Comparison of ENCODE assay signal across 15 mouse cellular contexts in the genomic region with DNA sequence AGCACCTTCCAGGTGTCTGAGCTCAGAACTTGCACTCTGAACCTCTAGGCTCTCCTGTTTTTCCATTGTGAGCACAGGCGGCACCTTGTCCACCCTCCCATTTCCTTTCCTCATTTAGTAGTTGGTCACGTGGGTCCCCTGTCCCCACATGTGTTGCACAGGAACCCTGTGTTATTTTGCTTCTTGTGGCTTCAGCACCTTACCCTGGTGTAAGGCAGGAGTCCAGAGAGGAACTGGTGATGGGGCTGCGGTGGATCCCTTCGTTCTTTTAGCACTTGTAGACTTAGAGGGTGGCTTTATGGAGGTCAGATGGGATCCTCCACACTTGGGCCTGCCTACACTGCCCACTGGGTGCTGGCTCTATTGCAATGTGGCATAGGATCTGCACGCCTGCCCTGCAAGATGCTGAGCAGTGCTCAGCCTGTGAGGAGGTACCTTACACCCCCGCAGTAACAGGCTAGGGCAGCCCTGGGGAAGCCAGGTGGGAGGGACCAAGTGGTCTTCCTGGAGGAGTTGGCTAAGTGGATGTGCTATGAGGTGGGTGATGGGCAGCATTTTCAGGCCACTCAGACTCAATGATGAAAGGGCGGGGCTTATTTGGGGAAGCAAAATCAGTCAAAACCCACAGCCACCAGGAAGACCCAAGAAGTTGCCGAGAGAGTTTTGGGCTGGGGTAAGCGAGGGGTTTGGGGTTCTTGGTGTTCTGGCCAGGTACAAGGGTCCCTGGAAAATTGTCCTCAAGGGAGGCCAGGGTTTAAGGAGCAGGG. TPM values are rescaled to one million over a fixed set of nuclear protein-coding genes. Genes with fewer than 3 reads are reported as not detected.
DNase-seq lines count a peak whose midpoint lies in the region; ATAC-seq and TF ChIP-seq lines count a peak whose summit lies in the region.
"Had no signal": no experiment of that assay in that cellular context is flagged by ENCODE, and none has a peak within 500 bp of the region (broad histone marks: within the 10 kb centered on the region; RNA-seq: fewer than 3 reads in every experiment).

No protein-coding gene starts in this region.

- no peak overlapping the region for H3K9ac ChIP-seq in heart, adult 2 months (ENCODE audit: low read depth, low read length)
- peak overlapping the region; percentile 28 for H3K9ac ChIP-seq in liver, embryonic 15.5 days
- H3K9ac ChIP-seq: heart, embryonic 15.5 days; limb, embryonic 13.5 days had no signal

- TF ChIP-seq EP300 in heart, adult 2 months (IDR thresholded peaks at IDR 0.05; ENCODE audit: insufficient read depth, low read depth, low read length), result no peak

- H3K79me2 ChIP-seq in heart, adult 2 months (replicated peaks; ENCODE audit: control insufficient read depth, insufficient read depth, low read length), result no peaks in the 10 kb centered on the region

- peak overlapping the region; percentile 51 for H3K4me2 ChIP-seq in liver, embryonic 15.5 days
- H3K4me2 ChIP-seq: limb, embryonic 13.5 days had no signal

- no peak overlapping the region for H3K4me3 ChIP-seq in heart, adult 2 months
- peak overlapping the region; percentile 40 for H3K4me3 ChIP-seq in liver, embryonic 15.5 days (replicated peaks)
- H3K4me3 ChIP-seq in small intestine, adult 2 months (ENCODE audit: low read depth, low read length), result peak overlapping the region; percentile 51
- H3K4me3 ChIP-seq: heart, embryonic 15.5 days; limb, embryonic 13.5 days had no signal

- peak overlapping the region; percentile 7 for H3K27ac ChIP-seq in heart, adult 2 months
- peak overlapping the region; percentile 69 for H3K27ac ChIP-seq in liver, embryonic 15.5 days (replicated peaks)
- peak overlapping the region; percentile 61 for H3K27ac ChIP-seq in small intestine, adult 2 months (ENCODE audit: insufficient read depth, low read depth, low read length)
- H3K27ac ChIP-seq: heart, embryonic 15.5 days; limb, embryonic 13.5 days had no signal

- TF ChIP-seq CTCF in heart, adult 2 months (IDR thresholded peaks at IDR 0.05), result no peak
- no peak for TF ChIP-seq CTCF in small intestine, adult 2 months (IDR thresholded peaks at IDR 0.05; ENCODE audit: extremely low read depth, insufficient read length, insufficient replicate concordance, low read depth, low read length)

- H3K36me3 ChIP-seq in heart, adult 2 months (ENCODE audit: control insufficient read depth, insufficient read depth, low read length), result no peaks in the 10 kb centered on the region
- peaks cover 17% of the 10 kb centered on the region; the same call in 1 of the 2 replicates for H3K36me3 ChIP-seq in liver, embryonic 15.5 days (replicated peaks)
- H3K36me3 ChIP-seq in small intestine, adult 2 months (ENCODE audit: control insufficient read depth, insufficient read depth, low read length), result peaks cover 1% of the 10 kb centered on the region; the same call in 1 of the 2 replicates
- H3K36me3 ChIP-seq: heart, embryonic 15.5 days; limb, embryonic 13.5 days had no signal

- H3K27me3 ChIP-seq in heart, adult 2 months (ENCODE audit: control insufficient read depth, insufficient read depth, low read length), result no peaks in the 10 kb centered on the region
- no peaks in the 10 kb centered on the region for H3K27me3 ChIP-seq in liver, embryonic 15.5 days
- H3K27me3 ChIP-seq in small intestine, adult 2 months (ENCODE audit: control insufficient read depth, insufficient read depth, low read length), result no peaks in the 10 kb centered on the region
- H3K27me3 ChIP-seq: heart, embryonic 15.5 days; limb, embryonic 13.5 days had no signal

- 75% methylated on average over 9 of the region's 9 CpGs for WGBS in heart, adult 2 months
- WGBS in liver, embryonic 15.5 days (ENCODE audit: insufficient replicate concordance), result 32% methylated on average over 9 of the region's 9 CpGs
- WGBS in small intestine, adult 2 months, result 77% methylated on average over 9 of the region's 9 CpGs

- TF ChIP-seq POLR2A in heart, adult 2 months (IDR thresholded peaks at IDR 0.05; ENCODE audit: insufficient read depth, low read depth, low read length), result 0 out of 2 replicates have a peak, but pooled peaks have one; percentile 35
- TF ChIP-seq POLR2A in small intestine, adult 2 months (IDR thresholded peaks at IDR 0.05; ENCODE audit: low read depth, low read length), result no peak

- intact Hi-C loops in heart, adult 2 months (cut with DNase I), result no loop called here
- intact Hi-C loops in heart, postnatal 25 days (cut with DNase I), result no loop called here

- DNase-seq in heart, adult 2 months, result peak in 1 of 2 experiments; percentile 59
- no peak for DNase-seq in heart, postnatal 25 days (ENCODE audit: low spot score)
- peak; percentile 89 for DNase-seq in MEL-GATA-1-ER (ENCODE audit: extremely low read depth, low read depth)
- no peak for DNase-seq in frontal cortex, adult 2 months (ENCODE audit: extremely low spot score in 1 of 2, low spot score in 1 of 2)
- no peak for DNase-seq in cerebellum, adult 9-11 months
- no peak for DNase-seq in frontal cortex, postnatal 36 days (ENCODE audit: low spot score in 2 of 2)
- DNase-seq: adrenal gland, adult 8-10 months; cerebellum, postnatal 36 days; kidney, adult 18-20 months; right cerebral cortex, postnatal 14 days had no signal

- ATAC-seq in liver, embryonic 15.5 days (ENCODE audit: insufficient read depth), result no peak
- ATAC-seq: forebrain, embryonic 16.5 days had no signal

- no peaks in the 10 kb centered on the region for H3K9me3 ChIP-seq in liver, embryonic 15.5 days (replicated peaks)
- H3K9me3 ChIP-seq: heart, embryonic 15.5 days; limb, embryonic 13.5 days had no signal

- peaks cover 2% of the 10 kb centered on the region; the same call in 1 of the 2 replicates for H3K4me1 ChIP-seq in heart, adult 2 months (ENCODE audit: control insufficient read depth, insufficient read depth, low read length)
- peaks cover 99% of the 10 kb centered on the region for H3K4me1 ChIP-seq in liver, embryonic 15.5 days (replicated peaks)
- peaks cover 7% of the 10 kb centered on the region for H3K4me1 ChIP-seq in small intestine, adult 2 months (ENCODE audit: control insufficient read depth, insufficient read depth, insufficient read length, low read length)

RNA-seq across cellular contexts. Expression of gene Adcy7, which starts 21.6 kb away (rescaled TPM):
- total RNA-seq in heart, adult 2 months (2021), result 1 to 10 TPM; 5.9 to 7.6 TPM
- polyA plus RNA-seq in heart, adult 2 months (2012; rRNA removed), result 10.5 and 11.8 TPM in 2 replicates
- total RNA-seq in heart, postnatal 25 days (2021), result 1 to 10 TPM; 7.0 to 8.8 TPM
- 21.3 and 22.3 TPM in 2 replicates for polyA plus RNA-seq in liver, embryonic 15.5 days (2015; fragmentation: Nextera tagmentation; extraction: Ambion mirVana)
- 6.4 and 7.7 TPM in 2 replicates for polyA plus RNA-seq in small intestine, adult 2 months (2012; rRNA removed)
- 2.5 and 3.4 TPM in 2 replicates for polyA plus RNA-seq in frontal cortex, adult 2 months (2012; rRNA removed)

Comparison
In these comparisons a context has a peak if more than half of its experiments do, and no peak if none do; other contexts are left out.
1. H3K27ac ChIP-seq: peak in every context shown above with its lines; median percentile 69 in liver, embryonic 15.5 days; 61 in small intestine, adult 2 months; 7 in heart, adult 2 months.